ENCODE assay signal across 21 mouse cellular contexts in genomic region chr3:156799228-156799627, GRCm38 (mm10).
DNase-seq lines count a peak whose midpoint lies in the region; ATAC-seq and TF ChIP-seq lines count a peak whose summit lies in the region.
"Had no signal": no experiment of that assay in that cellular context is flagged by ENCODE, and none has a peak within 500 bp of the region (broad histone marks: within the 10 kb centered on the region; RNA-seq: fewer than 3 reads in every experiment).

No protein-coding gene starts in this region.

- peak overlapping the region; percentile 37; the same call in 1 of the 2 replicates for H3K27ac ChIP-seq in olfactory bulb, adult 2 months (ENCODE audit: insufficient read depth, low read depth, low read length)

- WGBS in olfactory bulb, adult 2 months = 74% methylated on average over 7 of the region's 7 CpGs

- no peak for TF ChIP-seq POLR2A in olfactory bulb, adult 2 months (IDR thresholded peaks at IDR 0.05; ENCODE audit: insufficient read depth, low read depth, low read length)

- peaks cover 2% of the 10 kb centered on the region; the same call in 1 of the 2 replicates for H3K4me1 ChIP-seq in olfactory bulb, adult 2 months (ENCODE audit: control insufficient read depth, insufficient read depth, low read length)

- DNase-seq in frontal cortex, postnatal 14 days (ENCODE audit: low spot score in 2 of 2) = no peak
- DNase-seq in brain, adult 2 months (ENCODE audit: low read depth, low spot score) = peak; percentile 46
- DNase-seq in neural tube, embryonic 10.5 days (ENCODE audit: extremely low spot score, low spot score) = no peak
- DNase-seq in T-cell, adult 2 months (ENCODE audit: low spot score) = no peak
- DNase-seq: adrenal gland, adult 2 months; adrenal gland, adult 8-10 months; adrenal gland, postnatal 10 days; adrenal gland, postnatal 14 days; adrenal gland, postnatal 25 days; adrenal gland, postnatal 36 days; B cell, adult 2 months; cerebellum, adult 11 months; cerebellum, adult 11-12 months; cerebellum, adult 18-20 months; cerebellum, adult 2 months; cerebellum, adult 8-10 months had no signal

- no peak overlapping the region for H3K4me3 ChIP-seq in olfactory bulb, adult 2 months (ENCODE audit: insufficient read depth, low read depth, low read length)

- no peak for TF ChIP-seq CTCF in olfactory bulb, adult 2 months (IDR thresholded peaks at IDR 0.05; ENCODE audit: insufficient read depth, low read depth, low read length)

- ATAC-seq in frontal cortex, adult (ENCODE audit: low TSS enrichment) = peak; percentile 93
- ATAC-seq: activated CD4-positive, CD25-positive, alpha-beta regulatory T cell, adult 4 months; CD4-positive, CD25-positive, alpha-beta regulatory T cell, adult 4 months; Patski had no signal
